Comparison of ENCODE assay signal across 7 mouse cellular contexts in the genomic region with DNA sequence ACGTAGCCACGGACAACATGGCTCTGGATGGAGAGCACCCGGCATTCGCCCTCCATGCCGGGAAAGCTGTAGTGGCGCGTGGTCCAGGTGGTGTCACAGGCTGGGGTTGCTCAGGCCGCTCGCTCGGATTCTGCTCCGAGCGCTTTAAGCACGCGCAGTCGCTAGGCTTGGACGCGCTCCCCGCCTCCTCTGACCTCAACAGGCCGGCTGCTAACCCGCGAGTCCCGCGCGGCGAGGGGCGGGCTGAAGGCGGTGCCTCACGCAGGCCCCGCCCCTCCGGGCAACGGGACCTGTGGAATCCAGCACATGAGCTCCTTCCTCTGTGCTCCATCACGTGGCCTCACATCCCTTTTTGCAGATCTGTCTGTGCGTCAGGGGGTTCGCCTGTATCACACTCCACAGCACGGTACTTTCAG. TPM values are rescaled to one million over a fixed set of nuclear protein-coding genes. Genes with fewer than 3 reads are reported as not detected.
A peak's percentile ranks its signal among the peaks of the same experiment; 100 is the strongest.
DNase-seq lines count a peak whose midpoint lies in the region; ATAC-seq lines count a peak whose summit lies in the region.

Gene Pdxk, minus strand, starts transcription at position 184 of the 416 bp plus-strand sequence.

- H3K4me2 ChIP-seq in midbrain, embryonic 13.5 days (replicated peaks): peak within 1 kb of the TSS; percentile 97

- 0% methylated on average over 35 of the region's 35 CpGs for WGBS in embryonic facial prominence, embryonic 10.5 days
- WGBS in limb, embryonic 10.5 days: under 1% methylated on average over 35 of the region's 35 CpGs
- WGBS in midbrain, embryonic 13.5 days: under 1% methylated on average over 35 of the region's 35 CpGs

- peaks cover 48% of the 10 kb centered on the region for H3K4me1 ChIP-seq in embryonic facial prominence, embryonic 10.5 days
- peaks cover 42% of the 10 kb centered on the region for H3K4me1 ChIP-seq in limb, embryonic 10.5 days
- H3K4me1 ChIP-seq in midbrain, embryonic 13.5 days (replicated peaks): peaks cover 16% of the 10 kb centered on the region

- peak; percentile 96 for DNase-seq in adrenal gland, postnatal 10 days
- DNase-seq in embryonic facial prominence, embryonic 10.5 days (ENCODE audit: low spot score): peak; percentile 95
- DNase-seq in kidney, adult 11 months: peak; percentile 99
- peak; percentile 91 for DNase-seq in limb, embryonic 10.5 days (ENCODE audit: low spot score)
- DNase-seq in spleen, adult 12 weeks (ENCODE audit: low spot score): peak; percentile 85

- peak within 1 kb of the TSS; percentile 74 for H3K9ac ChIP-seq in midbrain, embryonic 13.5 days (replicated peaks)

- H3K27ac ChIP-seq in embryonic facial prominence, embryonic 10.5 days (replicated peaks): peak within 1 kb of the TSS; percentile 81
- peak within 1 kb of the TSS; percentile 79 for H3K27ac ChIP-seq in limb, embryonic 10.5 days
- H3K27ac ChIP-seq in midbrain, embryonic 13.5 days: peak within 1 kb of the TSS; percentile 48

- peak within 1 kb of the TSS; percentile 79 for H3K4me3 ChIP-seq in embryonic facial prominence, embryonic 10.5 days
- peak within 1 kb of the TSS; percentile 74 for H3K4me3 ChIP-seq in limb, embryonic 10.5 days
- peak within 1 kb of the TSS; percentile 69 for H3K4me3 ChIP-seq in midbrain, embryonic 13.5 days (replicated peaks)

- H3K9me3 ChIP-seq in embryonic facial prominence, embryonic 10.5 days: no peaks in the 10 kb centered on the region
- no peaks in the 10 kb centered on the region for H3K9me3 ChIP-seq in limb, embryonic 10.5 days (replicated peaks)
- no peaks in the 10 kb centered on the region for H3K9me3 ChIP-seq in midbrain, embryonic 13.5 days

- ATAC-seq in granulocyte monocyte progenitor cell, adult 5-6 weeks (replicated peaks; ENCODE audit: poor library complexity, severe bottlenecking): peak; percentile 84
- peak; percentile 96 for ATAC-seq in midbrain, embryonic 13.5 days

- H3K27me3 ChIP-seq in embryonic facial prominence, embryonic 10.5 days (replicated peaks; ENCODE audit: low read depth, poor library complexity, severe bottlenecking): peaks cover 15% of the 10 kb centered on the region; the same call in 1 of the 2 replicates
- peaks cover 7% of the 10 kb centered on the region; the same call in 1 of the 2 replicates for H3K27me3 ChIP-seq in limb, embryonic 10.5 days (ENCODE audit: low read depth, poor library complexity, severe bottlenecking)
- H3K27me3 ChIP-seq in midbrain, embryonic 13.5 days: peaks cover 12% of the 10 kb centered on the region; the same call in 1 of the 2 replicates

- H3K36me3 ChIP-seq in embryonic facial prominence, embryonic 10.5 days (replicated peaks): no peaks in the 10 kb centered on the region
- no peaks in the 10 kb centered on the region for H3K36me3 ChIP-seq in limb, embryonic 10.5 days
- no peaks in the 10 kb centered on the region for H3K36me3 ChIP-seq in midbrain, embryonic 13.5 days

RNA-seq across cellular contexts. Expression of gene Pdxk, which starts in this region (rescaled TPM):
- total RNA-seq in adrenal gland, postnatal 10 days (2021): 10 to 100 TPM; 26.7 to 27.5 TPM
- polyA plus RNA-seq in embryonic facial prominence, embryonic 10.5 days (2016; fragmentation: Nextera tagmentation; extraction: Ambion mirVana): 11.9 and 13.2 TPM in 2 replicates
- 37.2 and 42.3 TPM in 2 replicates for total RNA-seq in granulocyte monocyte progenitor cell, adult 5-6 weeks (2014; fragmentation: Nextera tagmentation)
- 15.2 and 23.4 TPM in 2 replicates for total RNA-seq in granulocyte monocyte progenitor cell, adult 5-6 weeks (2017)
- 11.7 and 11.8 TPM in 2 replicates for polyA plus RNA-seq in limb, embryonic 10.5 days (2016; fragmentation: Nextera tagmentation; extraction: Ambion mirVana)
- 16.6 and 17.4 TPM in 2 replicates for polyA plus RNA-seq in midbrain, embryonic 13.5 days (2015; fragmentation: Nextera tagmentation; extraction: Ambion mirVana)

Comparison
In these comparisons a context has a peak if more than half of its experiments do, and no peak if none do; other contexts are left out.
1. Peak in every context shown above with its lines: DNase-seq, ATAC-seq, H3K4me3 ChIP-seq and H3K27ac ChIP-seq.